Mouse (Mus musculus) mouse embryonic stem cell (cell line): ENCODE results near the gene Gm10277.

Experiments
- in situ Hi-C, 2 experiments: fragments of 300-500 bp; cut with MboI; formaldehyde crosslinking; loops; 1 replicate in 1 of 2; 3 replicates in 1 of 2; pipeline ENCODE4 v1.14.3; 2019 to 2020; ENCODE audit warnings: low sequenced_read_pairs in 2 of 2, low pct_unique_long_range_greater_than_20kb in 1 of 2, mixed read lengths in 1 of 2; ENCODE audit not compliant: unreplicated experiment in 1 of 2

Gm10277 gene

DNA sequence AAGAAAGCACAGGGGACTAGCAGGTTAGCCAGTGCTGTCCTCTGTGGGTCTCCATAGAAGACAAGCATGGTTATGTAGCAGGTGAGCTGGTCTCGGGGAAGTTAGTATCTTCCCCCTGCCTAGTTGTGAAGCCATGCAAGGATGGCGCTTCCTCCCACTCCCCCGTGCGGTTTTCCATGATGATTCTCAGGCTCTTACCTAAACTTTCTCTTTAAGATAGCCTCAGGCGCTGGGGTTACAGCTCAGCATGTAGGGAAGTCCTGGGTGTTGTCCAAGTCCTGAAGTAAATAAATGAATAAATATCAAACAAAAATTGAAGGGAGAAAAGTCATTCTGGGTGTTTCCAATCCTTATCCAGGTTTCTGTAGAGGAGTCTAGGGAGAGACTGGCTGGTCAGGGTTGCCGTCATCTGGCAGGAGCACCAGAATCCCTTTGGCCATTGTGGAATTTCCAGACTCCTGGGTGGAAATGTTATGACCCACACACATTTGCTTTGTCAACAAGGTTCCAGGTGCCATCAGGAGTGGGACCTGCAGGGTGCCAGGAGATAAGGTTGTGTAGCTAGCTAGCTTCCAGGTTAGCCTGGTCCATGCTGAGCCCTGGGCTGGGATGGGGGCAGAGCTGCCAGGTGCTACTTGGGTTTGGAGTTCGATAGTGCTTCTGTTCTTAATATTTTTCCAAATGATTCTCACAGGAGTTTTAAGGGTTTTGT, 5.3 kb downstream of the Gm10277 start:
- in situ Hi-C loops: no loop called here

DNA sequence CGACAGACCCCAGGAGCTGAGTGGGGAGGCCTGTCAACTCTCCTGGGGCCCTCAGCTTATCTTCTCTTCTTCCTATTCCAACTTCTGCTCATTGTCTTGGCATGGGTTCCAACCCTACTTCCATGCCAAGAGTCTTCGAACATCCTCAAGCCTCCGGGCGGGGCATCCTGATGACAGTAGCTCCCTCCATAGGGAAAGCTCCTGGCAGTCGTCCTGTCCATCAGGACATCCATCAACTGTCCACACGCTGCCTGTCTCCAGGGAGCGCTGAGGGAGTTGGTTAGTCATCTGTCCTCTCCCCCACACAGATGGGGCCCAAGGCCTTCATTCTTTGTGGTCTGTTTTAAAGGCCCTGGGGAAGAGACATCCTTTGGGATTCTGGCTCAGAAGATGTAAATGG, 6.5 kb downstream of the Gm10277 start:
- in situ Hi-C loops: no loop called here

DNA sequence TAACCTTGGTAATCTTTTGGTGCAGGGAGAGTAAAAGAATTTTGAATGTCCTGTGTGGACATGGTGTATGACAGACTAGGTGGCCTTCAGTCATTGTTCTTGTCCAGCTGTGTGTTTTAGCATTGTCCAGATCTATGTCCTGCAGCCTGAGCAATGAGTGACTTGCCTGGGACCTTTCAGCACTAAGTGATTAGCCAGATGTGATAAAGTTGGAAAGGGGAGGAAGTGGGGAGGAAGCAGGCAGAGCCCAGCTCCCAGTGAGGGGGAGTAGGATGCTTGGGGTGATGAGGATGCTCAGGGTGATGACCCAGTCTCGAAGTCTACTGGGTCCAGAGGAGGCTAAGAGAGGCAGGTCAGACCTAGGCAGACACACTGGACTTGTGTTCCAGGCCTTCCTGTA, 8.3 kb downstream of the Gm10277 start:
- in situ Hi-C loops: no loop called here

DNA sequence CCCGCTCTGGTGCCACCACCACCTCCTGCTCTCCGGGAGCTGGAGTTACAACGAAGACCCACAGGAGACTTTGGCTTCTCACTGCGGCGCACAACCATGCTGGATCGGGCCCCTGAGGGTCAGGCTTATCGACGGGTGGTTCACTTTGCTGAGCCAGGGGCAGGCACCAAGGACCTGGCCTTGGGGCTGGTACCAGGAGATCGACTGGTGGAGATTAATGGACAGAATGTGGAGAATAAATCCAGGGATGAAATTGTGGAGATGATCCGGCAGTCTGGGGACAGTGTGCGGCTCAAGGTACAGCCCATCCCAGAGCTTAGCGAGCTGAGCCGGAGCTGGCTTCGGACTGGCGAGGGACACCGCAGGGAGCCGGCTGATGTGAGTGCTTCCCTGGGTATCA, 9.6 kb downstream of the Gm10277 start:
- in situ Hi-C loops: no loop called here

DNA sequence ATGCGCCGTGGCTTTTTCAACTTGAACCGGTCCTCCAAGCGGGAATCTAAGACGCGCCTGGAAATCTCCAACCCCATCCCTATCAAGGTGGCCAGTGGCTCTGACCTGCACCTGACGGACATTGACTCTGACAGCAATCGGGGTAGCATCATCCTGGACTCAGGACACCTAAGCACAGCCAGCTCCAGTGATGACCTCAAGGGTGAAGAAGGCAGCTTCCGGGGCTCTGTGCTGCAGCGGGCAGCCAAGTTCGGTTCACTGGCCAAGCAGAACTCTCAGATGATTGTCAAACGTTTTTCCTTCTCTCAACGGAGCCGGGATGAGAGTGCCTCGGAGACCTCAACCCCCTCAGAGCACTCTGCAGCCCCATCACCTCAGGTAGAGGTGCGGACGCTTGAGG, 10.1 kb downstream of the Gm10277 start:
- in situ Hi-C loops: no loop called here

DNA sequence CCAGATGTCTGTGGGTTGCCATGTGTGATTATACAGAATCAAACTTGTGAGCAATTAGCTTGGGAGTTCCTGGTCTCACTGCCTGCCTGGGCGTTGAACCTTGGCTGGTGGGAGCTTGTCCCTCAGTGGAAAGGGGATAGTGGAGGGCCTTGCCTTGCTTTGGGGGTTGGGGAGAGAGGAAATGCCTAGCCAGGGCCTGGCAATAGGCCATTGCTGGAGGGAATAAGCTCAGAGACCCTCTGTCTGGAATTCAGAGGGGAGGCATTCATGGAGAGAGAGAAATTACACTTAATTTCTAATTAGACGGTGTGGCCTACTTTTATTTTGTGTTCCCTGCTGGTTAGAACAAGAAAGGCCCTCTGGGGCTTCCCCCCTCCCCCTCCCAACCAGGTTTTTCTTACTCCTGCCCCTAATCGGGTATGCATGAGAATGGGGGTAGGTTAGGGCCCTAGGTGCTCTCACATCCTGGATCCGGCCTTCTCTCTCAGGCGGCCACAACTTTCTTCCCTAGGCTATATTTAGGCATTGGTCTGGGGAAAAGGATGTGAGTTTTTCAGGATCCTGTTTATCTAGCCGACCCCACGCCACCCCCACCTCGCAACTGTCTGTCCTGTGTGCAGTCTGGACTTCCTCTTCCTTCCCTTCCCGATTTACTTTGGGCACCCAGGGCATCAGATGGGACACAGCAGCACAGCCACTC, 11.7 kb downstream of the Gm10277 start:
- in situ Hi-C loops: no loop called here

DNA sequence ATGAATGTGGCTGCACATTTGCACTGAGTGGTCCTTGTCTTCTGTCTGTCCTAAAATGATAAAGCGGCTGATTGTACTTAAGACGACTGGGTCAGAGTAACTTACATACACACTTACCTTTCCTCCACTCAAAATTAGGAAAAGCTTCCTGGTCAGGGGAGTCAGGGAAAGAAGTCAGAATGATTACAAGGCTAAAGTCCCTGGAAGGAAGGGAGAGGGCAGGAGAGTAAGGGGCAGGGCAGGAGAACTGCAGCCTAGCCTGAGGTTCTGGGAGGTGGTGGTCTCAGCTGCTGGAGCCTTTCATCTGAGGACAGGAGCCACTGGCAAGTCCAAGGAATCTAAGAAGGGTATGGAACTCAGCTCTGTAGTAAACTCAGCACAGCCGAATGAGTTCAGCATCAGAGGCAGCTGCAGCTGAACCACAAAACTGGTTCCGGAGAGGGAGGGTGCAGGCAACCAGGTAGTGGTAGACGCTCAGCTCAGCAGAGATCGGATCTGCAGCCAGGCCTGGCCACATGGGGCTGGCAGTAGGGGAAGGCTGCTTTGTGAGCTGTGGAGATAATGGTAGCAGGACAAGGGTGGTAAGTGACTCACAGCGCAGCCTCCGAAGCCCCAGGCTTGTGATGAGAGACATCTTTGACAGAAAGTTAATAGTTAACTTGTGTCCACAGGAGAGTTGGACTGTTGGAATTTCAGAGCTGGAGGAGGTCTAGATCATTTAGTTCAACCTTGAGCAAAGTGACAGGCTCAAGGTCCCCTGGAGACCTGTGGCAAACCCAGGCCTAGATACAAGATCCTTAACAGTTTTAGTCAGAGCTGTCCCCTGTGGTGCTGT, 15.5 kb downstream of the Gm10277 start:
- in situ Hi-C loops: no loop called here

DNA sequence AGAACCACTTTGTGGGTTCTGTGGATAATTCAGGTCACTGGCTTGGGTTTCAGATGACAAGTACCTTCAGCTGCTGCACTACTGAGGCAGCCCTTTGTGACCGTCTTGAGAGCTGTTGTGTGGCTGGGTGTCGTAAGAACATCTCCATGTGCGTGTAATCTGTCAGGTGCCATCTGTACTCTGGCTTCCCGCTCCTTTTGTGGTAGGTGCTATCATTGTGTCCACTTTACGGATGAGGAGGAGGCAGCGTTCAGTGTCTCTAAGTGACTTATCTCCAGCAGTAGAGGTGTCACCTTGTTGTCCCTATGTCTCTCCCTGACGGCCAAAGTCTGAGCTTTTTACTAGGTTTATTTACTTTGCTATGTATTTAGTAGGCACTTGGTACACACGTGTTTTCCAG, 17.2 kb downstream of the Gm10277 start:
- in situ Hi-C loops: no loop called here

DNA sequence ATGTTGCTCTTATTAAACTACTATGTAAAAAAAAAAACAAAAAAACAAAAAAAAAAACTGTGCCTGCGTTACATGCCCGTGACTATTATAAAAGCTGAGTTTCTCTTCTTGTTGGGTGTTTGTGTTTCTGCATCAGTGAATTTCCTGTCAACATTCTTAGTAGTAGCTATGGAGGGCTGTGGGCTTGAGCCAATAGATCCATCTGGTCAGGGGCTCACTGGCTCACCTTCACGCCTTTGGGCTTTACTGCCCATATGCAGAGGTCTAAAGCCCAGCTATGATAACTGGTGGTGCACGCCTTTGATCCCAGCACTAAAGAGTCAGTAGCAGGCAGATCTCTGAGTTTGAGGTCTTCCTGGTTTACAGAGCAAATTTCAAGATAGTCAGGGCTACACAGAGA, 18.1 kb downstream of the Gm10277 start:
- in situ Hi-C loops: no loop called here

DNA sequence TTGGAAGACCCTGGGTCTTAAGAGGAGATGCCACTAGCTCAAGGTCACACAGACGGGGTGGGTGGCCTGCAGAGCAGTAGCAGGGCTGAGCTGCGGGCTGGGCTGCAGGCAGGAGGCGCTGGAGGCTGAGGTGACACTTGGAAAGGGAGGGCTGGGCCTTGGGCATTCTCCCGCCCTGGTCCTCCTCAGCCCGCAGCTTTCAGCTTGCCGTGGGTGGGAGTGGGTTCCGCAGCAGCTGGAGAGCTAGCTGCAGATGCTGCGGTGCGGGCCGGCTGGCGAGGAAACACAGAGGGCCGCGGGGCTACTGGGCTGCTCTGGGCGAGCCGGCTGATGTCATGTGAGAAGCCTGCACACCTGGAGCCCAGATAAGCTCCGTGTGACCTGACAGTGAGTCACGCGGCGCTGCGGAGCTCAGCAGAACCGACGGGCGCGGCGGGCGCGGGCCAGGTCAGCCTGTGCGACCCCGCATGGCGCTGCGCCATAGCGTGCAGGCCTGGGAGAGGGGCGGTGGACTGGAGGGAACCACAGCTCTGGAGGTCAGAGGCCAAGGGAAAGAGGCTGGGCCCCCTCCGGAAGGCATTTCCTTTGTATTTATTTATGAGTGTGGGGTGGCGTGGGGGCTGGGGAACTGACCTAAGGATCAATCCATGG, 21.1 kb downstream of the Gm10277 start:
- in situ Hi-C loops: no loop called here

DNA sequence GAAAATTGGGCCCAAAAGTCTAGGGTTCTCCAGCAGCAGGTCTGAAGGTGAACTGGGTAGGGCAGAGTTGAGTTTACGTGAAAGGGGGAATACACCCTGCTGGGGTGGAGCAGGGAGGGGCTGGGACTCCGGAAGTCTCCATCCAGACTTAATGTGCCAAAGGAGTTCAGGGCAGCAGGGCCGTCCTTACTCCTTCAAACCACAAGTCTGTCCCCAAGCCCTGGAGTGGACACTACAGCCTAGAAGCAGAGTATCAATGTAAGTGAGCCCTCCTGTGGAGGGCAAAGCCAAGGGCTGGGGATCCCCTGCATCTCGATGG, 22.1 kb downstream of the Gm10277 start:
- in situ Hi-C loops: no loop called here

DNA sequence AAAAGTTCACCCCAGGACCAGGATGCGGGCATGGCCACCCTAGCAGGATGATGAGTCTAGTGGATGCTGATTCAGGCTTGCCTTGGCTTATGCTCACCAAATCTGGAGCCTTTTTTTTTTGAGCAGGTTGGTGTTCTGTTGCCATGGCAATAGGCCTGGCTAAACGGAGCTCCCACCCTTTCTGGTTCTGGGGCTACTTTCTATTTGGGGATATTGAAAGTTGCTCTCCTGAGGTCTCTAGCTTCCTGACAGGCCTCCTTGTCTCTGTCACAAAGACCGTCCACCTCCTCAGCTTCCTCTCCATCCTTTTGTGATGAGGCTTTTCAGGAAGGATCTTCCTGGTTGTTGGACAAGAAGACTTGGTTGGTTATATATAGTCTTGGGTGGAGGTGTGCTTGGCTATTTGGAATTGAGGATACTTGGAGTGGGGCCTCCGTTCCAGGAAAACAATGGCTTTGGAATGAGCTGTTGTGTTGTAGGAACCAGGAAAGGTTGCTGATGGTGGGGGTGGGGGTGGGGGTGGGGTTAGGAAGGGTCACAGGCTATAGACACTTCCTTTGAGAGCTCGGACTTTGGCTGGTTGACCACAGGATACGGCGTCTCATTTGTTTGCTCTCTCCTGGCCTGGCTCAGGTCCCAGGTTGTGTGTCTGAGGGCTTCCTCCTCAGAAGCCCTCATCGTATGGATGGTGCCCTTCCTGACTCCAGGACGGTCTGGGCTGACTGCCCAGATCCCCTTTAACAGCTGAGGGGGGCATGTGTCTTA, 22.7 kb downstream of the Gm10277 start:
- in situ Hi-C loops: no loop called here

DNA sequence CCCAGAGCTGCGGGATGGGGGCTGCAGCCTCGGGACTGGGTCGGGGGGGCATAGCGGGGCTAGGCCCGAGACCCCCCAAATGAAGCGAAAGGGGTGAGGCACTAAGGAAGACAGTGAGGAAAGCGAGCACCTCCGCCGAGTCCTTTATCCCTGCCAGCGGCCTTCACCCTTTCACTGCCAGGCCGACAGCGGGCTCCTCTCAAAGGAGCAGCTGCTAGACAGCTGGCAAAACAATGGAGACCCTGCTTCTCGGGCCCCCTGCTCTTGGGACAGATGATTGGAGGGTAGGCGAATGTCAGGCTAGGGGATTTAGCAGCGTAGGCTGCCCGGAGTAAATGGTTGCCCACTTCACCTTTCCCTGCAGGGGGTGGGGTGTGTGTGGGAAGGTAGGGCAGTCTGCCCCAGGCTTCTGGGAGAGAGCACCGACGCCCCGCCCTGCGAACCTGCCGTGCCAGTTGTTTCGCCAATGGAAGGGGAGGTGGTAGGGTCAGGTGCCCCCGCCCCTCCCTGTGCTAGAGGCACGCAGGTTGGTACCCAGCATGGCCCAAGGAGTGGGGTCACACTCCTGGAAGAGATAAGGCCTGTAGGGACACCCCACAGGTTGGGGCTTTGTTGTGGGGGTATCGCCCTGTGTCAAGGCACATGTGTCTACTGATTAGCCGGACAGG, 23.7 kb downstream of the Gm10277 start:
- in situ Hi-C loops: no loop called here

DNA sequence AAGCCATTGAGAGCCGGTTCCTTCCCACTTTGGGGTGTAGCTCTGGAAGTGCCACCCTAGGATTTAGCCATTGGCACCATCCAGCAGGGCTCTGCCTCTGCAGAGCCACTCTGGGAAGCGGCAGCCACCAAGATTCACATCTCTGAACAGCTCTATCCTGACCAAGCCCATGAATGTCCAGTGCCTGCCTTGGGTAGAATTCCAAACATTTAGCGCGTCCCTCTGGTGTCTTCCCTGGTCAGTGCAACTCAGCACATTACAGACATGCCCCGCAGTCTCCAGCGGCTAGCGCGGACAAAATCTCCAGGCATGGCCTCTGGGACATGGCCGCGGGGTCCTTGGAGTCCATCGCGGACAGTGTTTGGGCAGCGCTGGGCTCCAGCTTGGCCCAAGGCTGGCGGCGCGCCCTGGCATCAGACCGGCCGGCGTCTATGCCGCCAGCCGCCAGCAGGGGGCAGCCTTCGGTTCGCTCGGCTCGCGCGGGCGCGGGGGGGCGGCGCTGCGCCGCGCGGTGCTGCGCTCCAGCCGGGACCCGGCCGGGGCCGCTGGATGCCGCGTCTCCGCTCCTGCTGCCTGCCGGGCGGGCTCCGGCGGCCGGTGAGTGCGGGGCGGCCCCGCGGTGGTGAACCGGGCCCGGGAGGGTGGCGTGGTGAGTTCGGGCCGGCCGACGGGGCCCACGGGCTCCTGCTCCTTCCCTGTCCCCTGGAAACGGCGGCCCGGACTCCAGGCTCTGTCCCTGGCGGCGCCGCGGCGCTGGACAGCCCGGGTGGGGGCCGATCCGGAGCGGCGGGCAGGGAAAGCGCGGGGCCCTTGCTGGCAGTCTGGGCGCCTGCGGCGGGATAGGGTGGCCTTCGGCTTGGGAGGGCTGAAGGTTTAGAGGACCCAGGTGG, 24.5 kb downstream of the Gm10277 start, which contains the start of gene Myo18a:
TSS of gene Myo18a (plus strand) at position 464 of the 890 bp plus-strand sequence.
- in situ Hi-C loops: no loop called here

DNA sequence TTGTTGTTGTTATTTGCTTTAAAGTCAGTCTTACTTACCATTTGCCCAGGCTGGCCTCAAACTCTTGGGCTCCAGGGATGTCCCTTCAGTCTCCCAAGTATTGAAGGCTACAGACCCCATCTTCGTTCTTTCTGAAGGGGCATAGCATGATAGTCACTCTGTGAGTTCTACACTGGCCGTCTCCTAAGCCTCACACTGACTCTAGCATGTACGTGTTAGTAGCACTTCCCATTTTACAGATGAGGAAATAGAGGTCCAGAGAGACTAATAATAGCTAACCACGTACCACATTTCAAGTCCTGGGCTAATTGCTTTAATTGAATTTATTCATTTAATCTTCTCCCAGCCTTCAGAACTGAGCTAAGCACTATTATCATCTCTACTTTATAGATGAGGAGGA, 27.5 kb downstream of the Gm10277 start:
- in situ Hi-C loops: no loop called here

DNA sequence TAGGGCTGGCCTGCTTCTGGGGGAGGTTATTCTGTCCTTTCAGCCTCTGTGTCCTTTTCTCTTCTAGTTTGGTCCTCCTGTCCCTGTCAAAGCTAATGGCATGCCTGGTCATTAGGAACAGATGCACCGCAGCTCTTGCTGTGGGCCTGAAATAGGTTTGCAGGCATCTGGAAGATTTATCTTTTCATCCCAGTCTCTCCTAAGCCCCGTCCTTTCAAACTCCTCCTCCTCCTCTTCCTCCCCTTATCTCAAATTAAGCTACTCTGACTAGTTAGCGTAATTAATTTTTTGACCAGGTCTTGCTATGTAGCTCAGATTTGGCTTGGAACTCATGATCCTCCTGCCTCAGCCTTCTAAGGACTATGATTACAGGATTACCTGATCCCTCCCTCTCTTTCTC, 34.1 kb downstream of the Gm10277 start:
- in situ Hi-C loops: no loop called here

DNA sequence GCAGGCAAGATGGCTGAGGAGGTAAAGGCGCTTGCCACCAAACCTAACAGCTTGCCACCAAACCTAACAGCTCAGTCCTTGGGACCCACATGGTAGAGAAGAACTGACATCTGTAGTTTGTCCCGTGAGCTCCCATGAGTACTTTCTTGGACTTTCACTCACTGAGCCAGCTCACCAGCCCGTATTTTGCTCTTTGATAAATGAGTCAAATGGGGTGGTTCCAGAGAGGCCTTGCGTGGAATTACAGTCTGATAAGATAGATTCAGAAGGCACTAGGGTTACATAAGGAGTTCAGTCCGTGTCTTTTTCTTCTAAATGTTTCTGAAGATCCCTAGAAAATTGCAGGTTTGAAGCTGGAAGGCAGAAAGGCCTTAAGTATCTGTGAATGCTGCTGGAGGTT, 35.0 kb downstream of the Gm10277 start:
- in situ Hi-C loops: no loop called here
